Mouse (Mus musculus) midbrain, embryonic 15.5 days (tissue): ENCODE results near the gene 5830411N06Rik. TPM values are rescaled to one million over a fixed set of nuclear protein-coding genes. Genes with fewer than 3 reads are reported as not detected.

Experiments
- ATAC-seq: fragments of 200-750 bp; cut with Nextera tagmentation; replicated peaks from 2 replicates; pipeline ENCODE4 v1.8.0; 2017; ENCODE audit warnings: moderate TSS enrichment
- H3K27ac ChIP-seq: fragments of 300-500 bp; sonication (generic); 2 replicates; pipeline ENCODE4 v1.5.1; 2015; ENCODE audit warnings: mild to moderate bottlenecking, inconsistent platforms
- H3K27me3 ChIP-seq: fragments of 300-500 bp; sonication (generic); replicated peaks from 2 replicates; pipeline ENCODE4 v1.6.1; 2015; ENCODE audit warnings: inconsistent platforms
- H3K36me3 ChIP-seq: fragments of 300-500 bp; sonication (generic); replicated peaks from 2 replicates; pipeline ENCODE4 v1.6.1; 2015; ENCODE audit warnings: inconsistent platforms
- H3K4me1 ChIP-seq: fragments of 300-500 bp; sonication (generic); 2 replicates; pipeline ENCODE4 v1.6.1; 2015; ENCODE audit warnings: inconsistent platforms
- H3K4me2 ChIP-seq: fragments of 300-500 bp; sonication (generic); 2 replicates; pipeline ENCODE4 v1.6.1; 2015; ENCODE audit warnings: inconsistent platforms, mild to moderate bottlenecking, moderate library complexity
- H3K4me3 ChIP-seq: fragments of 300-500 bp; sonication (generic); 2 replicates; pipeline ENCODE4 v1.5.1; 2015; ENCODE audit warnings: mild to moderate bottlenecking, inconsistent platforms
- H3K9ac ChIP-seq: fragments of 300-500 bp; sonication (generic); 2 replicates; pipeline ENCODE4 v1.6.1; 2015; ENCODE audit warnings: mild to moderate bottlenecking, inconsistent platforms
- H3K9me3 ChIP-seq: fragments of 300-500 bp; sonication (generic); 2 replicates; pipeline ENCODE4 v1.6.1; 2016; ENCODE audit warnings: inconsistent platforms
- WGBS: fragments of 180-500 bp; shearing (Covaris S2); methylation state at CpG from one replicate; pipeline ENCODE4 v1.1.7; 2015; ENCODE audit warnings: mixed read lengths; 5-methylcytosine and 5-hydroxymethylcytosine counted together
- polyA plus RNA-seq: library from polyadenylated mRNA; unstranded; fragments of >200 nt; fragmentation: Nextera tagmentation; extraction: Ambion mirVana; gene quantifications from 2 replicates; pipeline ENCODE4 v1.2.1, GENCODE M21; 2015

The 5830411N06Rik gene
- not detected in 2 replicates for polyA plus RNA-seq

GRCm38 (mm10) chr7:140247216-140247615, at the start of gene 5830411N06Rik:
Gene 5830411N06Rik (plus strand): TSS chr7:140247284.
- Histone ChIP-seq H3K36me3 (no peaks in the 10 kb centered on the region), H3K27me3 (no peaks in the 10 kb centered on the region), H3K4me1 (no peaks in the 10 kb centered on the region), H3K4me2 (no peak within 1 kb of the TSS), H3K9me3 (no peaks in the 10 kb centered on the region), H3K4me3 (no peak within 1 kb of the TSS), H3K27ac (no peak within 1 kb of the TSS), H3K9ac (no peak within 1 kb of the TSS)
- ATAC-seq: no peak
- WGBS: 90% methylated on average over 4 of the region's 4 CpGs

DNA sequence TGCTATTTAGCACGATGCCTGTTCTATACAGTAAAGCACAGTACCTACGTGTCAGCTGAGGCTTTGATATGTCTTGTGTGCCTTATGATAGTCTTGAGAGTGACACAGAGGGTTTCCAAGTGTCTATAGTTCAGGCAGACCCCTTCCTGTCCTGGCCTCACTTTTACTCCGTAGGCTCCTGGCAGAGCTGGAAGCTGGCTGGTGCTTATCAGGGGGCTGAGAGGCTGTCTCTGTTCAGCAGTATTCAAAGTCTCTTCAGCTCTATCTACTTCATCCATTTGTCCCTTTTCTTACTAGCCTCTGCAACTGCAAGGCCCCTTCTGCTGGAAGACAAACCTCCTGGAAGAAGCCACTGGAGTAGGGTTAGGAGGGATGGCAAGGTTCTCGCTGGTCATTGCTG, 46.0 kb upstream of the 5830411N06Rik start:
- no peak overlapping the region for H3K4me2 ChIP-seq
- H3K36me3 ChIP-seq: no peaks in the 10 kb centered on the region
- H3K9me3 ChIP-seq: no peaks in the 10 kb centered on the region
- no peak overlapping the region for H3K4me3 ChIP-seq
- no peak overlapping the region for H3K9ac ChIP-seq
- H3K27me3 ChIP-seq: no peaks in the 10 kb centered on the region
- H3K4me1 ChIP-seq: no peaks in the 10 kb centered on the region
- H3K27ac ChIP-seq: no peak overlapping the region
- WGBS: 90% methylated on average over 4 of the region's 4 CpGs
- no peak for ATAC-seq

- no peak within 1 kb of the TSS for H3K9ac ChIP-seq
- no peaks in the 10 kb centered on the region for H3K4me1 ChIP-seq
- no peak for ATAC-seq
- no peaks in the 10 kb centered on the region for H3K9me3 ChIP-seq
- H3K27me3 ChIP-seq: no peaks in the 10 kb centered on the region
- H3K4me2 ChIP-seq: no peak within 1 kb of the TSS
- H3K27ac ChIP-seq: no peak within 1 kb of the TSS
- no peak within 1 kb of the TSS for H3K4me3 ChIP-seq
- H3K36me3 ChIP-seq: no peaks in the 10 kb centered on the region
Measured at GRCm38 (mm10) chr7:140205864-140206263, 41.2 kb upstream of the 5830411N06Rik start, which contains the start of gene Olfr524. Gene Olfr524 (minus strand): TSS chr7:140205964.

DNA sequence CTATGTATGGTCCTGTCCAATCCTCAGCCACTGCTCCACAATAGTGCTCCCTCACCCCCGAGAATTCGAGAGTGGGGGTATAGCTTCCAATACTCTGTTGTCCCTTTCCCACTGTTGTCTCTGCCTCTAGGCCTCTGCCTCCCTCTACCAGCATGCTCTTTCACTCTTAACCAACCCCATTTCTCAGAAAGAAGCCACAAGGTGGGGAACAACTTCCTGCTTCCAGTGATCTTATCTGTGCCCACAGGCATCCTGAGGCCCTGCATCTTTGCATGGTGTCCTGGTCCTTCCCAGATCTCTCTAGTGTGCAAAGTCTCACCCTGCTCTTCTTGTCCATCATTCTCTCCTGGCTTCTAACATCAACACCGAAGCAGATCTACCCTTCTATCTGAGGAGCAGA, 40.2 kb upstream of the 5830411N06Rik start:
- Histone ChIP-seq H3K4me2 (no peak overlapping the region), H3K4me1 (no peaks in the 10 kb centered on the region), H3K27ac (no peak overlapping the region), H3K4me3 (no peak overlapping the region), H3K9ac (no peak overlapping the region), H3K27me3 (no peaks in the 10 kb centered on the region), H3K36me3 (no peaks in the 10 kb centered on the region), H3K9me3 (no peaks in the 10 kb centered on the region)
- ATAC-seq: no peak
- WGBS: 90% methylated on average over 3 of the region's 3 CpGs

GRCm38 (mm10) chr7:140208153-140208552, 38.9 kb upstream of the 5830411N06Rik start:
- Histone ChIP-seq H3K9me3 (no peaks in the 10 kb centered on the region), H3K9ac (no peak overlapping the region), H3K4me3 (no peak overlapping the region), H3K4me2 (no peak overlapping the region), H3K4me1 (no peaks in the 10 kb centered on the region), H3K27me3 (no peaks in the 10 kb centered on the region), H3K36me3 (no peaks in the 10 kb centered on the region), H3K27ac (no peak overlapping the region)
- WGBS: 81% methylated on average over 8 of the region's 8 CpGs
- no peak for ATAC-seq

DNA sequence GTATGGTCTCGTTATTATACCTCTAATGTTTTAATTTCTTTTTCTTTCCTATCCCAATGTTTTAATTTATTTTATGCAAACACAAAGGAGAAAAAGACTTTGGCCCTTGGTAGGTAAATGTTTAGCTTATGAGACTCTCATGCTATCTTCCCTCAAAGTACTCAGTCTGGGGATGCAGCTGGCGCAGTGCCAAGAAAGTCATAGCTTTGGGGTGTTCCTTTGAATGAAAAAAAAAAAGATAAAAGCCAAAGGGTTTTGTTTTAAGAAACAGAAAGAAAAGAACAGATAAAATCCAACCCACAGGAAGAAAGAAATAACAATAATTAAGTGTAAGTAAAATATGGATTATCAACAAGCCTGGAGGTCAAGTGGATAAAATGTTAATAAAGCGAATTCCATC, 38.4 kb upstream of the 5830411N06Rik start:
- WGBS: 91% methylated on average over 3 of the region's 3 CpGs

GRCm38 (mm10) chr7:140213841-140214240, 33.2 kb upstream of the 5830411N06Rik start:
- H3K4me2 ChIP-seq: no peak overlapping the region
- no peak for ATAC-seq
- H3K4me3 ChIP-seq: no peak overlapping the region
- H3K27ac ChIP-seq: no peak overlapping the region
- H3K4me1 ChIP-seq: no peaks in the 10 kb centered on the region
- no peak overlapping the region for H3K9ac ChIP-seq
- no peaks in the 10 kb centered on the region for H3K36me3 ChIP-seq
- H3K9me3 ChIP-seq: no peaks in the 10 kb centered on the region
- 90% methylated on average over 5 of the region's 5 CpGs for WGBS
- H3K27me3 ChIP-seq: no peaks in the 10 kb centered on the region

More for the DNA sequence above, 38.4 kb upstream of the 5830411N06Rik start:
- H3K9ac ChIP-seq: no peak overlapping the region
- H3K9me3 ChIP-seq: no peaks in the 10 kb centered on the region
- no peak overlapping the region for H3K4me3 ChIP-seq
- no peaks in the 10 kb centered on the region for H3K4me1 ChIP-seq
- H3K27ac ChIP-seq: no peak overlapping the region
- no peak for ATAC-seq
- H3K4me2 ChIP-seq: no peak overlapping the region
- no peaks in the 10 kb centered on the region for H3K27me3 ChIP-seq
- no peaks in the 10 kb centered on the region for H3K36me3 ChIP-seq

DNA sequence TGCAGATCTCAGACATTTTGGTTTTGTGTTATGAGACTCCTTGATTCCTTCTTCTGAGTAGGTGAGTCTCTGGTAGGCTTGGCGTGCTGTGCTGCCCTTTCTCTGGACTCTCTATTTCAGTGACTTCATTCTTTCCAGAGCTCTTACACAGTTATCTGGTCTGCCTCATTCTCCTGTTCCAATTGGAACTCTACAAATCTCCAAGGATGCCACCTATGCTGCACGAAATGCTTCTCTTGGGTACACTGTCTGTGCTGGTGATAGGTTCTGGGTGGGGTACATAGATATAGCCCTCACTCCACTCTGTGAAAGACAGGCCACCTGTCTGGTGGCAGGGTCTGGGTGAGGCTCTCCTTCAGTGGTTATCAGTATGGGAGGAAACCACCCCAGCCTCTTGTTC, 29.1 kb upstream of the 5830411N06Rik start, which contains the start of gene Cd163l1:
TSS of gene Cd163l1 (plus strand) at position 301 of the 400 bp plus-strand sequence.
- no peak within 1 kb of the TSS for H3K4me3 ChIP-seq
- H3K4me1 ChIP-seq: no peaks in the 10 kb centered on the region
- no peak within 1 kb of the TSS for H3K9ac ChIP-seq
- no peaks in the 10 kb centered on the region for H3K36me3 ChIP-seq
- H3K27ac ChIP-seq: no peak within 1 kb of the TSS
- WGBS: 90% methylated on average over 2 of the region's 2 CpGs
- no peak for ATAC-seq
- H3K4me2 ChIP-seq: no peak within 1 kb of the TSS
- no peaks in the 10 kb centered on the region for H3K9me3 ChIP-seq
- no peaks in the 10 kb centered on the region for H3K27me3 ChIP-seq

GRCm38 (mm10) chr7:140219268-140219667, 27.8 kb upstream of the 5830411N06Rik start:
- Histone ChIP-seq H3K27ac (no peak overlapping the region), H3K9ac (no peak overlapping the region), H3K36me3 (no peaks in the 10 kb centered on the region), H3K4me3 (no peak overlapping the region), H3K27me3 (no peaks in the 10 kb centered on the region), H3K4me2 (no peak overlapping the region), H3K4me1 (no peaks in the 10 kb centered on the region), H3K9me3 (no peaks in the 10 kb centered on the region)
- ATAC-seq: no peak
- 16% methylated on average over 1 of the region's 1 CpGs for WGBS

- Histone ChIP-seq H3K4me3 (no peak overlapping the region), H3K4me1 (no peaks in the 10 kb centered on the region), H3K27ac (no peak overlapping the region), H3K36me3 (no peaks in the 10 kb centered on the region), H3K27me3 (no peaks in the 10 kb centered on the region), H3K9me3 (no peaks in the 10 kb centered on the region), H3K4me2 (no peak overlapping the region), H3K9ac (no peak overlapping the region)
- WGBS: 89% methylated on average over 4 of the region's 4 CpGs
- no peak for ATAC-seq
Measured at GRCm38 (mm10) chr7:140220375-140220774, 26.7 kb upstream of the 5830411N06Rik start.

GRCm38 (mm10) chr7:140224209-140224608, 22.9 kb upstream of the 5830411N06Rik start:
- H3K4me3 ChIP-seq: no peak overlapping the region
- H3K36me3 ChIP-seq: no peaks in the 10 kb centered on the region
- H3K27me3 ChIP-seq: no peaks in the 10 kb centered on the region
- no peak for ATAC-seq
- no peak overlapping the region for H3K27ac ChIP-seq
- no peak overlapping the region for H3K9ac ChIP-seq
- no peak overlapping the region for H3K4me2 ChIP-seq
- 87% methylated on average over 13 of the region's 13 CpGs for WGBS
- H3K9me3 ChIP-seq: no peaks in the 10 kb centered on the region
- H3K4me1 ChIP-seq: no peaks in the 10 kb centered on the region

DNA sequence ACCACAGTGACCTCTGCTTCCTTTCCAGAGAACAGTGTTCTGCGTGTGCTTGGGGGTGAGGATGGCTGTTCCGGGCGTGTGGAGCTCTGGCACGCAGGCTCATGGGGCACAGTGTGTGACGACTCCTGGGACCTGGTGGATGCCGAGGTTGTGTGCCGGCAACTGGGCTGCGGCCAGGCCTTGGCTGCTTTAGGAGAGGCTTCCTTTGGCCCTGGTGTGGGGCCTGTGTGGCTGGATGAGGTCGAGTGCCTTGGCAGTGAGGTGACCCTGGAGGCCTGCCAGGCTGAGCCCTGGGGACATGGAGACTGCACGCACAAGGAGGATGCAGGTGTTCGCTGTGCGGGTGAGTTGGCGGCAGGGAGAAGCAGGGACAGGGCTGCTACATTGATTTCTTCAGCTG, 18.6 kb upstream of the 5830411N06Rik start:
- no peaks in the 10 kb centered on the region for H3K36me3 ChIP-seq
- H3K4me1 ChIP-seq: no peaks in the 10 kb centered on the region
- H3K9ac ChIP-seq: no peak overlapping the region
- no peaks in the 10 kb centered on the region for H3K27me3 ChIP-seq
- H3K4me3 ChIP-seq: no peak overlapping the region
- ATAC-seq: no peak
- H3K27ac ChIP-seq: no peak overlapping the region
- no peaks in the 10 kb centered on the region for H3K9me3 ChIP-seq
- H3K4me2 ChIP-seq: no peak overlapping the region
- 79% methylated on average over 13 of the region's 13 CpGs for WGBS

GRCm38 (mm10) chr7:140231026-140231425, 16.1 kb upstream of the 5830411N06Rik start:
- Histone ChIP-seq H3K27ac (no peak overlapping the region), H3K4me2 (no peak overlapping the region), H3K36me3 (no peaks in the 10 kb centered on the region), H3K4me3 (no peak overlapping the region), H3K9me3 (no peaks in the 10 kb centered on the region), H3K27me3 (no peaks in the 10 kb centered on the region), H3K9ac (no peak overlapping the region), H3K4me1 (no peaks in the 10 kb centered on the region)
- ATAC-seq: no peak
- WGBS: 52% methylated on average over 2 of the region's 2 CpGs
